ENCODE assay signal across 11 mouse cellular contexts in genomic region chr16:94837881-94838280, GRCm38 (mm10).
"Had no signal": no experiment of that assay in that cellular context is flagged by ENCODE, and none has a peak within 500 bp of the region (broad histone marks: within the 10 kb centered on the region; RNA-seq: fewer than 3 reads in every experiment).

No protein-coding gene starts in this region.

- H3K4me2 ChIP-seq: limb, embryonic 12.5 days; liver, embryonic 13.5 days; midbrain, embryonic 15.5 days had no signal

- H3K4me1 ChIP-seq: liver, embryonic 13.5 days; midbrain, embryonic 15.5 days had no signal

- H3K36me3 ChIP-seq: limb, embryonic 12.5 days; liver, embryonic 13.5 days; midbrain, embryonic 15.5 days had no signal

- H3K9me3 ChIP-seq: limb, embryonic 12.5 days; liver, embryonic 13.5 days; midbrain, embryonic 15.5 days had no signal

- H3K4me3 ChIP-seq: limb, embryonic 12.5 days; liver, embryonic 13.5 days; midbrain, embryonic 15.5 days had no signal

- H3K9ac ChIP-seq: limb, embryonic 12.5 days; liver, embryonic 13.5 days; liver, postnatal 0 days; midbrain, embryonic 15.5 days had no signal

- DNase-seq: kidney, adult 18-20 months; kidney, postnatal 36 days; liver; liver, embryonic 13.5 days; liver, postnatal 0 days; lung, postnatal 36 days; thymus, postnatal 4 days had no signal

- H3K27me3 ChIP-seq: liver, embryonic 13.5 days; midbrain, embryonic 15.5 days had no signal

- H3K27ac ChIP-seq: limb, embryonic 12.5 days; liver, embryonic 13.5 days; midbrain, embryonic 15.5 days; stomach, postnatal 0 days had no signal

- ATAC-seq: liver, postnatal 0 days; lung, postnatal 0 days; midbrain, embryonic 15.5 days had no signal
